Mouse (Mus musculus) gastrocnemius, postnatal 36 days (tissue): ENCODE data around the gene Ablim1. TPM values are rescaled to one million over a fixed set of nuclear protein-coding genes. Genes with fewer than 3 reads are reported as not detected.

Source experiments
- DNase-seq, 2 experiments: peaks; one replicate each; pipeline ENCODE4 v3.0.0; 2022
- intact Hi-C: fragments of 180-260 bp; cut with DNase I; formaldehyde crosslinking; loops from one replicate; pipeline ENCODE4 v1.15.1; 2025
- total RNA-seq, 2 experiments: library from RNA; stranded (reverse); gene quantifications; 2 replicates each; pipeline ENCODE4 v1.2.3; 2021

The Ablim1 gene
- total RNA-seq, 2 experiments from 2014 or later: 36.3 to 52.0 TPM

DNA sequence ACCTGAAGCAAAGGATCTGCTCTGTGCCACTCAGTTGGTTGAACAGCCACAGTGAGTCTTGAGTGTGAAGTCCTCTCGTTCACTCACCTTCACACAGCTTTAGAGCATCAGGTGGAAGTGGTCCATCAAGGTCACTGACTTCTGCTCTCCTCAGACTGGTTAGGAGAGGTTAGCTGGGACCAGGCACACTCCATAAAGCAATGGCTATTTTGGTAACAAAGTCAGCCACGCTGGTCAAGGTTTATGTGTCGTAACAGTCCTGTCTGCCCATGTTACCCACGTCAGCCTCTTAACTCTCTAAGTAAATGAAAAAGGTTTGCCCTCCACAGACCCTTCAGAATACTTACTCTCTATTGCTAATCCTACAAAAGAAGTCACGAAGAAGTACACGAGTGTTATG, 44.0 kb downstream of the Ablim1 start:
- DNase-seq: no peak
- intact Hi-C loops: no loop called here

- no peak for DNase-seq
- intact Hi-C loops: no loop called here
These were observed 44.9 kb downstream of the Ablim1 start for GRCm38 (mm10) chr19:57269791-57270190.

GRCm38 (mm10) chr19:57267531-57267930, 47.2 kb downstream of the Ablim1 start:
- intact Hi-C loops: no loop called here
- no peak for DNase-seq

GRCm38 (mm10) chr19:57266374-57267085, 48.2 kb downstream of the Ablim1 start:
- DNase-seq: no peak
- intact Hi-C loops: no loop called here

DNA sequence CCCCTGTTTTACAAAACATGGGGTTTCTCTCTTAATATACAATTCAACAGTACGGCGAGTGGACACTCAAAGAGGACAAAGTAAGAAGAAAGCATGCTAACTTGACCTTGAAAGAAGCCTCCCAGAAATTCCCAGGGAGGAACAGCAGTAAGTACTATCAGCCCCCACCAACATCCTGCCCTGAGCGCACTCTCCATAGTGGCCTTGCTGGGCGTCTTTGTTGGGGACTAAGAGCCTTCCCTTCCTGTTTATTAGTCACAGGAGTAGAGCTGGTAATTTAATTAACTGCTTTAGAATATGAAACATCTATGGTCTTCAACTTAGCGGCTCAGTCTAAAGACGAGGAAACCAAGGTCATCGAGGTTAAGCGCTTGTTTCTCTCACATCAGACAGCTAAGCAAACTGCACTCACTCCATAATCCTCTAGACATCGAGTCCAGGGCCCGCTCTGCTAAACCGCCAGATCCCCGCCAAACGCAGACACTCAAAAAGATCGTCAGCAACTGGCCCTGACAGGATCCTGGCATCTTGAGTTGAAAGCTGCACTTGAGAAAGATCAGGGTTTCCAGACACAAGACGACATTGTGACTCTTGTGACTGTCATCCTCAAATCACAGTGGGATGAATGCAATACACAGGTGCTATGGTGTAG, 50.3 kb downstream of the Ablim1 start:
- no peak for DNase-seq
- intact Hi-C loops: loop anchor here (5.0 kb wide), 1 partner anchor 37 kb away; no protein-coding TSS in a partner anchor

GRCm38 (mm10) chr19:57257801-57258200, 56.9 kb downstream of the Ablim1 start:
- intact Hi-C loops: loop anchor here (10.0 kb wide), 1 partner anchor 93 kb away; no protein-coding TSS in a partner anchor

DNA sequence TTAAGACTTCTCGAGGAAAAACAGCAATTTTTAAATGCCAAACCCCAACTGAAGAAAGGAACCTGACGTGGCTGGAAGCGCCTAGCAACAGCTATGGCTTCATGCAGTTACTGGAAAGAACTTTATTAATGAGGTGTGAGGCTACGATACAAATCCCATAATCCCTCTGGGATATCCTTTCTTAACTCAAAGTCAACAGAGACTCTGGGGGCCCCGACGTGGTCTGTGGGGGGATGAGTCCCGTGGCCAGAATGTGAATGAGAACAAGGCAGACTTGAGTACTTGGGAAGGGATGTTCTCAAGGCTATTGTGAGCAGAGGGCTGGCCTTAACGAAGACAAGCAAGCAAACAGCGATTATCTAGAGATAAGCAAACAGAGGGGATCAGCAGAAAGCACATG, 58.1 kb downstream of the Ablim1 start:
- DNase-seq: no peak
- intact Hi-C loops: loop anchor here (10.0 kb wide), 1 partner anchor 92 kb away; no protein-coding TSS in a partner anchor

More at GRCm38 (mm10) chr19:57257801-57258200, 56.9 kb downstream of the Ablim1 start:
- no peak for DNase-seq

- intact Hi-C loops: loop anchor here (10.0 kb wide), 1 partner anchor 90 kb away; no protein-coding TSS in a partner anchor
- no peak for DNase-seq
These were observed 59.6 kb downstream of the Ablim1 start for GRCm38 (mm10) chr19:57255157-57255556.

DNA sequence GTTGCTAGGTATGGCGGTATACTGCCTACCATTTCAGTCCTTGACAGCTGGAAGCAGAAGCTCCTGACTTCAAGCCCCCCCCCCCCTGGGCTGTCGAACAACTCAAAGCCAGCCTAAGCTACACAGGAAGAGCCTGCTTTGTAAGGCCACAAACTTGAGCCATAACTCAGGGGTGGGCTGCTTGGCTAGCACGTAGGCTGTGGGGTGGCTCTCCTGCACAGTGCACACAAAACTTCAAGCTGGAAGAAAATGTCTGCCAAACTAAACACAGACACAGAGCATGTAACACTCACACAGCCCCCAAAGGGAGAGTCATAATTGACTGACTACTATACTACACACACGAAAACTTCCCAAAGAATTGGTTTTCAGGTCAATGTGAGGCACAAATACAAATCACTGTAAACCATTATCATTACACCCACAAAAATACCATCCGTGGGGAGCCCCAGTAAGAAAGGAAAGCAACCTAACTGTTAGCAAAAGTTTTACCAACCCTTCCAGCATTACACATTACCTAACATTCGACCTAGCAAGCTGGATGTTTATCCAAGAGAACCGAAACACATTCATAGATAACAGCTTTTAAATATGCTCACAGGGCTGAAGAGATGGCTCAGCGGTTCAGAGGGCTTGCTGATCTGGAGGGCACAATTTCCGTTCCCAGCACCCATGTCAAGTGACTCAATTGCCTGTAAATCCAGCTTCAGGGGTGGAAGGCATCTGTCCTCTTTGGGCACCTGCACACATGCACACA, 61.8 kb downstream of the Ablim1 start:
- intact Hi-C loops: loop anchor here (10.0 kb wide), 1 partner anchor 88 kb away; no protein-coding TSS in a partner anchor
- no peak for DNase-seq

- intact Hi-C loops: no loop called here
- DNase-seq: no peak
These were observed 65.9 kb downstream of the Ablim1 start for GRCm38 (mm10) chr19:57248781-57249180.

- no peak for DNase-seq
- intact Hi-C loops: no loop called here
These were observed 67.5 kb downstream of the Ablim1 start for GRCm38 (mm10) chr19:57247221-57247620.

GRCm38 (mm10) chr19:57244281-57244680, 70.4 kb downstream of the Ablim1 start:
- intact Hi-C loops: no loop called here
- no peak for DNase-seq

GRCm38 (mm10) chr19:57243606-57244005, 71.1 kb downstream of the Ablim1 start:
- intact Hi-C loops: no loop called here
- no peak for DNase-seq

- DNase-seq: no peak
- intact Hi-C loops: no loop called here
These were observed 71.5 kb downstream of the Ablim1 start for GRCm38 (mm10) chr19:57243191-57243590.

DNA sequence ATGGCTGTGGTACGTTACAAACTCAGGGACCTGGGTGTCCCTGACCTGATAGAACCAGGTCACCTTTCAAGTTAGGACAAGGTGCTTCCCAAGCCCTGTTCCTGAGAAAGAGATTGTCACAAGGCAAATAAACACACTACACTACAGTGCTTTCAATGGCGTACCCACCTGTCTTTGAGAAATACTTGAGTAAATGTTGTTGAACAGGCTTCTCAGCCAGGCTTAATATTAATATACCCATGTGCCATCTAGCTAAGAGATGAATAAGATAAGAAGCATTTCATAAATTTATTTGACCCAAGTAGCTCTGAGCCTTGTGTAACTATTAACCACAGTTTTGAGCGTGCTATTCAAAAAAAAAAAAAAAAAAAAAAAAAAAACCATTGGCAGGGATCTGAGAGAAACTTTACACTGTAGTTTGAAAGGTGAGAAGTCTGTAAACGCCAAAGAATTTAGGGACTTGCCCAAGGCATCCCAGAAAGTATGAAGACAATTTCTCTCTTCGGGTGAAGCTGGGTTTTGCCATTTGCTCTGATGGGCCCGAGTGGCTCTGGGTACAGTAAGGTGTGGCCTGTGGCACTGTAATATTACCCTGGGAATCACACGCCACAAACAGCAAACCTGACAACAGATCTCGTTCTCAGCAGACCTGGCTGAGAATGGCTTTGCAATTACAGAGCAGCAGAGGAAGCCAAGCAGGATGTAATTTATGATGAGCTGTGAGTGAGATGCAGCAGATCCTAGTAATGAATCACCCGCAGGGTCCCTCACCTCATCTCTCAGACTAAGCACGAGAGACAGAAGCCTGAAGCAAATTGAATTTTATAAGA, 73.1 kb downstream of the Ablim1 start:
- intact Hi-C loops: no loop called here

DNA sequence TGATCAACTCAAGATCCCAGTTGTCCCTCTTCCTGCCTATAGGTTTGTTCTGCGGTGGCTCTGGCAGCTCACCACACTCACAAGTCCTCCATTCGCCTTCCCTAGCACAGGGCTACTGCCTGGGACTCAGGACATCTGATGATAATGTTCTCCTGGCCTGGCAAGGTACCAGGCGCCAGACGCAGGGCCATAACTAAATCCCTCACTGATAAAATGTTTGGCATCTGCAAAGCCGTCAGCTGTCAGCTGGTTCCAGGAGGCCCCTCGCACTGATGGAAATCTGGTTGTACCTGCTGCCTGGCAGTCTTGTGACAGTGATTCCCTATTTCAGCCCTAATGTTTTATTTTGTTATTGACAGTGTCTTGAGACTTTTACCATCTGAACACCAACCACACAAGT, 74.5 kb downstream of the Ablim1 start:
- no peak for DNase-seq
- intact Hi-C loops: no loop called here

More for the DNA sequence above, 73.1 kb downstream of the Ablim1 start:
- DNase-seq: no peak

- intact Hi-C loops: no loop called here
These were observed 75.4 kb downstream of the Ablim1 start for GRCm38 (mm10) chr19:57239176-57239784.

GRCm38 (mm10) chr19:57238461-57238860, 76.3 kb downstream of the Ablim1 start:
- intact Hi-C loops: no loop called here
- DNase-seq: no peak

More at GRCm38 (mm10) chr19:57239176-57239784, 75.4 kb downstream of the Ablim1 start:
- DNase-seq: peak; percentile 44 to 57

DNA sequence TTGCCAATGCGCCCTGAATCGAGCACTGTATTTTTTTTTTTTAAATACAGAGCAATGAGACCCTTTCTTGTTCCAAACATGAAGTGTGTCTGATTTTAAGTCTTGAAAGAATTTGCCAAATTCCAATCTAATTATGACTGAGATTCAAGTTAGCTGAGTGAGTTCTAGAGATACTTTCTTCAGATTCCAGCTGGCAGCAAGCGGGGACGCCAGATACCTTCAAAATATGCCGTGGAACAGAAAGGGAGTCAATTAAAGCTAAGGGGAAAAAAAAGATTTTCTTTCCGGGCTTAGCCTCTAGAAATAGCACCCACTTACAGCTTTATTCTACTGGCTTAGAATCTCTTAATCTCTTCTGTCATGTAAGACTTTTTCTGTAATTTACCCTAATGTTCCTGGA, 77.2 kb downstream of the Ablim1 start:
- no peak for DNase-seq
- intact Hi-C loops: no loop called here

GRCm38 (mm10) chr19:57236647-57237046, 78.1 kb downstream of the Ablim1 start:
- intact Hi-C loops: no loop called here
- DNase-seq: no peak
